In the genomic region with DNA sequence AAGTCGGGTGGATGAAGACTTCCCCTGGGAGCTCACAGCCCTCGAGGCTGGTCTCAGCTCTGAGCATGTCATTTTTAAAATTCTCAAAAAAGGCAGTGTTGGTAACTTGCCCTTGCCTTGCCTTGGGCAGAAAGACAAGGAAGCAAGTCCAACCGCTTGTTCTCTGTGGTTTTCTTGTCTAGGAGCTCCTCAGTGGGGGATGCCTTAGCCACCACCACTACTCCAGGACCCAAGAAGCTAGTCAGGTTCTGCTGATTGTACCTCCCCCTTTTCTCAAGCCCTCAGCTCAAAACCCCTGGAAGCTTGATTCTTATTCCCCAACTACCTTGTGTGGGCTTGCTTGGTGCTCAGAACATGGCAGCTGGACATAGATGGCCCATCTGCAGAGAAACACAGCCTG, we compare ENCODE assay signal across 30 mouse cellular contexts.
DNase-seq lines count a peak whose midpoint lies in the region; ATAC-seq lines count a peak whose summit lies in the region.
"Had no signal": no experiment of that assay in that cellular context is flagged by ENCODE, and none has a peak within 500 bp of the region (broad histone marks: within the 10 kb centered on the region; RNA-seq: fewer than 3 reads in every experiment).

No protein-coding gene starts in this region.

- peaks cover 8% of the 10 kb centered on the region; the same call in 1 of the 2 replicates for H3K4me1 ChIP-seq in heart, embryonic 11.5 days (ENCODE audit: control insufficient read depth, insufficient read depth, low read length)
- H3K4me1 ChIP-seq in heart, embryonic 16.5 days (ENCODE audit: control insufficient read depth, insufficient read depth, low read length): peaks cover 14% of the 10 kb centered on the region
- H3K4me1 ChIP-seq in heart, embryonic 10.5 days: peaks cover 30% of the 10 kb centered on the region
- H3K4me1 ChIP-seq in forebrain, embryonic 12.5 days: peaks cover 4% of the 10 kb centered on the region; the same call in 1 of the 2 replicates

- H3K9ac ChIP-seq in heart, embryonic 11.5 days (ENCODE audit: low read depth, low read length): no peak overlapping the region
- H3K9ac ChIP-seq in heart, embryonic 16.5 days (ENCODE audit: low read length): no peak overlapping the region
- no peak overlapping the region for H3K9ac ChIP-seq in forebrain, embryonic 12.5 days
- H3K9ac ChIP-seq: embryonic facial prominence, embryonic 12.5 days; embryonic facial prominence, embryonic 15.5 days; forebrain, postnatal 0 days; hindbrain, embryonic 12.5 days; hindbrain, embryonic 15.5 days had no signal

- no peak overlapping the region for H3K4me3 ChIP-seq in heart, embryonic 11.5 days (ENCODE audit: low read depth, low read length)
- no peak overlapping the region for H3K4me3 ChIP-seq in heart, embryonic 16.5 days (ENCODE audit: low read length)
- H3K4me3 ChIP-seq in heart, embryonic 10.5 days: no peak overlapping the region
- H3K4me3 ChIP-seq in forebrain, embryonic 12.5 days (replicated peaks): no peak overlapping the region
- H3K4me3 ChIP-seq: embryonic facial prominence, embryonic 12.5 days; embryonic facial prominence, embryonic 15.5 days; erythroblast, embryonic 14.5 days; forebrain, embryonic 10.5 days; gastrocnemius, adult 2 months; hindbrain, embryonic 12.5 days; hindbrain, embryonic 15.5 days had no signal

- H3K36me3 ChIP-seq in heart, embryonic 11.5 days (ENCODE audit: control insufficient read depth, insufficient read depth, low read length): peaks cover 36% of the 10 kb centered on the region
- peaks cover 52% of the 10 kb centered on the region for H3K36me3 ChIP-seq in heart, embryonic 16.5 days (ENCODE audit: control insufficient read depth, insufficient read depth)
- peaks cover 95% of the 10 kb centered on the region for H3K36me3 ChIP-seq in heart, embryonic 10.5 days
- H3K36me3 ChIP-seq in forebrain, embryonic 12.5 days (replicated peaks): no peaks in the 10 kb centered on the region
- H3K36me3 ChIP-seq: embryonic facial prominence, embryonic 12.5 days; embryonic facial prominence, embryonic 15.5 days; forebrain, embryonic 10.5 days; G1E; hindbrain, embryonic 12.5 days; hindbrain, embryonic 15.5 days had no signal

- H3K27me3 ChIP-seq in heart, embryonic 11.5 days (ENCODE audit: control insufficient read depth, insufficient read depth, low read length): no peaks in the 10 kb centered on the region
- no peaks in the 10 kb centered on the region for H3K27me3 ChIP-seq in heart, embryonic 16.5 days (ENCODE audit: control insufficient read depth, insufficient read depth, low read length)
- H3K27me3 ChIP-seq in heart, embryonic 10.5 days (ENCODE audit: insufficient read depth, poor library complexity, severe bottlenecking): no peaks in the 10 kb centered on the region
- H3K27me3 ChIP-seq in forebrain, embryonic 12.5 days: no peaks in the 10 kb centered on the region
- H3K27me3 ChIP-seq: embryonic facial prominence, embryonic 12.5 days; embryonic facial prominence, embryonic 15.5 days; hindbrain, embryonic 12.5 days; hindbrain, embryonic 15.5 days had no signal

- 0 out of 2 replicates have a peak overlapping the region, but pooled peaks have one; percentile 19 for H3K27ac ChIP-seq in heart, embryonic 11.5 days (ENCODE audit: low read depth, low read length)
- H3K27ac ChIP-seq in heart, embryonic 16.5 days (ENCODE audit: low read length): peak overlapping the region; percentile 46; the same call in 1 of the 2 replicates
- H3K27ac ChIP-seq in heart, embryonic 10.5 days: no peak overlapping the region
- H3K27ac ChIP-seq in forebrain, embryonic 12.5 days: no peak overlapping the region
- H3K27ac ChIP-seq: embryonic facial prominence, embryonic 12.5 days; embryonic facial prominence, embryonic 15.5 days; forebrain, embryonic 10.5 days; gastrocnemius, adult 2 months; hindbrain, embryonic 12.5 days; hindbrain, embryonic 15.5 days had no signal

- no peaks in the 10 kb centered on the region for H3K9me3 ChIP-seq in heart, embryonic 11.5 days (replicated peaks; ENCODE audit: control insufficient read depth, low read length)
- H3K9me3 ChIP-seq in heart, embryonic 16.5 days (replicated peaks; ENCODE audit: control insufficient read depth, low read length): no peaks in the 10 kb centered on the region
- H3K9me3 ChIP-seq in heart, embryonic 10.5 days: no peaks in the 10 kb centered on the region
- H3K9me3 ChIP-seq in forebrain, embryonic 12.5 days: no peaks in the 10 kb centered on the region
- H3K9me3 ChIP-seq: embryonic facial prominence, embryonic 12.5 days; embryonic facial prominence, embryonic 15.5 days; forebrain, embryonic 10.5 days; hindbrain, embryonic 12.5 days; hindbrain, embryonic 15.5 days had no signal

- no peak for DNase-seq in heart, postnatal 14 days
- no peak for DNase-seq in heart, embryonic 10.5 days (ENCODE audit: low spot score)
- DNase-seq in fibroblast of lung, adult 2 months (ENCODE audit: low read depth): peak; percentile 46
- no peak for DNase-seq in adrenal gland, adult 2 months
- DNase-seq in spleen, postnatal 4 days (ENCODE audit: low spot score in 2 of 2): no peak
- DNase-seq: adrenal gland, postnatal 10 days; adrenal gland, postnatal 36 days; B cell, adult 2 months; cerebellum, adult 18-20 months; cerebellum, adult 9-10 months; cerebellum, postnatal 14 days; forebrain, postnatal 0 days; gastrocnemius, adult 2 months; gastrocnemius, postnatal 14 days; heart, adult 18-20 months; heart, postnatal 36 days; kidney, adult 8-10 months had no signal

- WGBS in heart, embryonic 11.5 days (ENCODE audit: insufficient replicate concordance): 63% methylated on average over 3 of the region's 3 CpGs
- 43% methylated on average over 3 of the region's 3 CpGs for WGBS in heart, embryonic 16.5 days
- WGBS in heart, embryonic 10.5 days: 64% methylated on average over 3 of the region's 3 CpGs
- 70% methylated on average over 3 of the region's 3 CpGs for WGBS in forebrain, embryonic 12.5 days

- no peak for ATAC-seq in heart, embryonic 11.5 days (replicated peaks; ENCODE audit: insufficient number of reproducible peaks, low FRiP score, low TSS enrichment)
- ATAC-seq in heart, embryonic 16.5 days (replicated peaks; ENCODE audit: extremely low read depth, insufficient read depth, low FRiP score): no peak
- ATAC-seq in forebrain, embryonic 12.5 days (ENCODE audit: low FRiP score): no peak
- ATAC-seq: activated CD4-positive, CD25-positive, alpha-beta regulatory T cell, adult 4 months; forebrain, embryonic 14.5 days; forebrain, postnatal 0 days; intestine, postnatal 0 days had no signal

- intact Hi-C loops in heart, postnatal 14 days (cut with DNase I): no loop called here

- no peak overlapping the region for H3K4me2 ChIP-seq in heart, embryonic 11.5 days
- H3K4me2 ChIP-seq in heart, embryonic 16.5 days (ENCODE audit: low read depth, low read length): no peak overlapping the region
- H3K4me2 ChIP-seq in forebrain, embryonic 12.5 days: no peak overlapping the region
- H3K4me2 ChIP-seq: embryonic facial prominence, embryonic 12.5 days; embryonic facial prominence, embryonic 15.5 days; hindbrain, embryonic 12.5 days; hindbrain, embryonic 15.5 days had no signal

Comparison
In these comparisons a context has a peak if more than half of its experiments do, and no peak if none do; other contexts are left out.
1. H3K27ac ChIP-seq: peak in heart, embryonic 11.5 days (single experiment) and heart, embryonic 16.5 days (single experiment); none in heart, embryonic 10.5 days (single experiment) and forebrain, embryonic 12.5 days (single experiment).